14 mouse cellular contexts compared by ENCODE assay signal in genomic region chr9:105214434-105214833, GRCm38 (mm10).
DNase-seq lines count a peak whose midpoint lies in the region; ATAC-seq and TF ChIP-seq lines count a peak whose summit lies in the region.
"Had no signal": no experiment of that assay in that cellular context is flagged by ENCODE, and none has a peak within 500 bp of the region (broad histone marks: within the 10 kb centered on the region; RNA-seq: fewer than 3 reads in every experiment).

No protein-coding gene starts in this region.

- no peaks in the 10 kb centered on the region for H3K9me3 ChIP-seq in kidney, embryonic 16.5 days (ENCODE audit: low read length)
- H3K9me3 ChIP-seq: limb, embryonic 10.5 days; neural tube, embryonic 15.5 days had no signal

- H3K4me1 ChIP-seq in kidney, adult 2 months (ENCODE audit: control insufficient read depth, insufficient read depth, low read length): no peaks in the 10 kb centered on the region
- no peaks in the 10 kb centered on the region for H3K4me1 ChIP-seq in kidney, embryonic 16.5 days (ENCODE audit: insufficient read depth, low read length)
- H3K4me1 ChIP-seq: limb, embryonic 10.5 days had no signal

- H3K9ac ChIP-seq in kidney, embryonic 16.5 days (replicated peaks; ENCODE audit: low read length): no peak overlapping the region
- H3K9ac ChIP-seq: neural tube, embryonic 15.5 days had no signal

- 48% methylated on average over 4 of the region's 4 CpGs for WGBS in kidney, adult 2 months
- 46% methylated on average over 4 of the region's 4 CpGs for WGBS in kidney, embryonic 16.5 days

- H3K27me3 ChIP-seq in kidney, adult 2 months (replicated peaks; ENCODE audit: control insufficient read depth, insufficient read depth, low read length): no peaks in the 10 kb centered on the region
- no peaks in the 10 kb centered on the region for H3K27me3 ChIP-seq in kidney, embryonic 16.5 days (ENCODE audit: insufficient read depth, low read length)
- H3K27me3 ChIP-seq: neural tube, embryonic 15.5 days had no signal

- TF ChIP-seq CTCF in kidney, adult 2 months (conservative IDR thresholded peaks at IDR 0.05; ENCODE audit: insufficient read depth, insufficient read length, low read depth, low read length): peak; percentile 30; the same call in 1 of the 2 replicates
- peak; percentile 71 for TF ChIP-seq CTCF in layer of hippocampus, adult 2 months (conservative IDR thresholded peaks at IDR 0.05)

- no peak for ATAC-seq in kidney, embryonic 16.5 days (ENCODE audit: low FRiP score, low TSS enrichment)

- no peak overlapping the region for H3K27ac ChIP-seq in kidney, adult 2 months (ENCODE audit: insufficient read depth, low read depth, low read length)
- H3K27ac ChIP-seq in kidney, embryonic 16.5 days (ENCODE audit: low read length): no peak overlapping the region
- H3K27ac ChIP-seq in layer of hippocampus, adult 2 months: no peak overlapping the region
- H3K27ac ChIP-seq: limb, embryonic 10.5 days; neural tube, embryonic 15.5 days had no signal

- H3K4me3 ChIP-seq in kidney, adult 2 months (ENCODE audit: insufficient read depth, low read depth, low read length): no peak overlapping the region
- no peak overlapping the region for H3K4me3 ChIP-seq in kidney, embryonic 16.5 days (ENCODE audit: low read length)
- H3K4me3 ChIP-seq in layer of hippocampus, adult 2 months: no peak overlapping the region
- H3K4me3 ChIP-seq: limb, embryonic 10.5 days; neural tube, embryonic 15.5 days had no signal

- no peak for TF ChIP-seq POLR2A in kidney, adult 2 months (IDR thresholded peaks at IDR 0.05; ENCODE audit: low read depth, low read length)

- H3K36me3 ChIP-seq in kidney, adult 2 months (ENCODE audit: control insufficient read depth, insufficient read depth, low read length): no peaks in the 10 kb centered on the region
- no peaks in the 10 kb centered on the region for H3K36me3 ChIP-seq in kidney, embryonic 16.5 days (ENCODE audit: insufficient read depth, low read length)
- H3K36me3 ChIP-seq: limb, embryonic 10.5 days; neural tube, embryonic 15.5 days had no signal

- H3K4me2 ChIP-seq in kidney, embryonic 16.5 days (replicated peaks; ENCODE audit: low read depth, low read length): no peak overlapping the region
- H3K4me2 ChIP-seq: midbrain, embryonic 11.5 days; neural tube, embryonic 15.5 days had no signal

- DNase-seq in kidney, adult 2 months: no peak
- peak; percentile 19 to 31 for DNase-seq in right cerebral cortex, adult 2 months (ENCODE audit: low spot score in 2 of 2)
- DNase-seq in right cerebral cortex, postnatal 14 days: no peak
- DNase-seq in layer of hippocampus, adult 2 months (ENCODE audit: low spot score in 2 of 2): peak; percentile 17
- peak; percentile 10 for DNase-seq in right cerebral cortex, postnatal 25 days
- DNase-seq in natural killer cell, adult 2 months (ENCODE audit: low spot score in 2 of 2): no peak
- no peak for DNase-seq in adipocyte (ENCODE audit: low spot score)
- DNase-seq: cerebellum, adult 9-10 months; heart, postnatal 4 days; kidney, postnatal 10 days had no signal

Comparison
In these comparisons a context has a peak if more than half of its experiments do, and no peak if none do; other contexts are left out.
1. DNase-seq: peak in right cerebral cortex, adult 2 months (2 of 2), layer of hippocampus, adult 2 months (2 of 2) and right cerebral cortex, postnatal 25 days (single experiment); none in kidney, adult 2 months (single experiment), right cerebral cortex, postnatal 14 days (single experiment), natural killer cell, adult 2 months (0 of 2) and adipocyte (single experiment).